Mouse (Mus musculus) myocyte (in vitro differentiated cells): ENCODE results near the gene Mbnl2.

Experiments
- E2F4 ChIP-seq: IDR thresholded peaks from one replicate; pipeline ENCODE4 v1.6.1; 2011; ENCODE audit warnings: mild to moderate bottlenecking, control low read depth, moderate library complexity; ENCODE audit not compliant: insufficient read depth
- MYOG ChIP-seq, 3 experiments: IDR thresholded peaks; one replicate each; pipeline ENCODE4 v1.6.1; 2011; ENCODE audit warnings: control low read depth in 2 of 3, low read depth in 2 of 3, mild to moderate bottlenecking in 2 of 3; ENCODE audit not compliant: insufficient read length in 2 of 3, control insufficient read depth in 1 of 3, insufficient read depth in 1 of 3
- POLR2A ChIP-seq: IDR thresholded peaks from one replicate; pipeline ENCODE4 v1.6.1; 2011; ENCODE audit warnings: low read depth, mild to moderate bottlenecking, control low read depth, moderate library complexity; ENCODE audit not compliant: insufficient read length
- POLR2AphosphoS2 ChIP-seq: IDR thresholded peaks from one replicate; pipeline ENCODE4 v1.6.1; 2011; ENCODE audit warnings: low read depth, control low read depth; ENCODE audit not compliant: insufficient read length
- USF1 ChIP-seq: IDR thresholded peaks from one replicate; pipeline ENCODE4 v1.6.1; 2011; ENCODE audit warnings: low read depth, mild to moderate bottlenecking, control low read depth, moderate library complexity

GRCm38 (mm10) chr14:120292133-120292532 lies 16.7 kb downstream of the Mbnl2 start:
- TF ChIP-seq MYOG (IDR thresholded peaks at IDR 0.05; ENCODE audit: control insufficient read depth in 1 of 3, insufficient read depth in 1 of 3, insufficient read length in 2 of 3, low read depth in 2 of 3) = no peak
- no peak for TF ChIP-seq POLR2AphosphoS2
- no peak for TF ChIP-seq E2F4
- TF ChIP-seq POLR2A = no peak
- TF ChIP-seq USF1 = no peak
